Mouse (Mus musculus): ENCODE measurements at regions not wholly inside any gene's neighbourhood (a gene's known extent, or its start where the extent isn't known, plus 50 kb on each side); places are given as distances from the start of the nearest gene placed in this dataset.

DNA sequence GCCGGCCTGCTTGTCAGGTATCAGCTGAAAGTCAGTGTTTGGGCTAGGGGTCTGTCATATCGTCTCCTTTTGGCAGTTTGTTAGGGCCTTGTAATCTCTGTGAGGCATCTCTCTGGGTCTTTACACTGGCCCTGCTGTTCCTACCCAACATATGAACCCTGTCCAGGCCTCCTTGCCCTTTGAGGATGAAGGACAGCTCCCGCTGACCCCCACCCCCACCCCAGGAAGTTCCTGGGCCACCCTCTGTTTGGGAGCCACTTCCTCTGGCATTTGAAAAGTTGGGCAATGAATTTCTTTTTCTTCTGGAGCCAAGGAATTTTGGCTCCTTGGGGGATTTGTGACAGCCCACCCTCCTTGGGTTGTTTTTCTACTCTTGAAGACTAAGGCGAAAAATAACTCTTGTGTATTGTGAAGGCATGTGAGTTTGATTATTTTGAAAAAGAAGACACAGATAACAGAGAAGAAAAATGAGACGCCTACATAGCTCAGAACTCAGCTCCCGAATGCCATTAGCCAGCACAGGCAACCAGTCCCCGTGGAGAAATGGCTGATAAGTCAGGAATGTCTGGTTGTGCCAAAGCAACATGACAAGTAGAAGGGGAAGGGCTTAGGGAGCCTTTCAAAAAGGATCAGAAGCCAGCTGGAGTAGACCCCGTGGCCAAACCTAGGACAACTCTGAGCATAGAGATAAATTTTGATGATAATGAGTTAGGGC, 249.5 kb downstream of the Gm49356 start:
- TF ChIP-seq POLR2A (IDR thresholded peaks at IDR 0.05; ENCODE audit: borderline replicate concordance, extremely low read depth, low read depth, low read length) (no peak), CTCF (IDR thresholded peaks at IDR 0.05; ENCODE audit: insufficient read depth, low read length) (no peak)
- Histone ChIP-seq H3K4me3 (replicated peaks; ENCODE audit: extremely low read depth, low read depth, low read length) (no peak overlapping the region), H3K4me1 (ENCODE audit: control insufficient read depth, insufficient read depth, low read length) (peaks cover 6% of the 10 kb centered on the region)
- DNase-seq = no peak
- WGBS = 30% methylated on average over 8 of the region's 8 CpGs

DNA sequence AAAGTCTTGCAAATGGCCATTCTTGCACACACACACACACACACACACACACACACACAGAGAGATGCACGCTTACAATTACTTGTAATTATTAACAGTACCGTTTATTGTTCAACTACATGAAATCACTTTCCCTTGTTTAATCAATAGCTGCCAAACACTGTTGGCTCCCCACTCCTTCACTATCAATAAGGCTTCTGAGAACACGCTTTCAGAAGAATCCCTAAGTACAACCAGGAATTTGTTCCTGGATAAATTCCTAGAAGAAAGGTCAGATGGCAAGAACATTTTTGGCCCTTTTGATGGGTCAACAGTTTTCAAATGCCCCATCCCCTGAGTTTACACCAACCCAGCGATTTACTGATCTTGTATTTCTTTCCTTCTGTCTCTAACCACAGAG, 252.5 kb downstream of the Gm49356 start:
- Histone ChIP-seq H3K4me1 (ENCODE audit: control insufficient read depth, insufficient read depth, low read length) (peaks cover 6% of the 10 kb centered on the region), H3K4me3 (replicated peaks; ENCODE audit: extremely low read depth, low read depth, low read length) (no peak overlapping the region)
- no peak for TF ChIP-seq POLR2A (IDR thresholded peaks at IDR 0.05; ENCODE audit: borderline replicate concordance, extremely low read depth, low read depth, low read length)
- no peak for TF ChIP-seq CTCF (IDR thresholded peaks at IDR 0.05; ENCODE audit: insufficient read depth, low read length)
- WGBS = 73% methylated on average over 4 of the region's 4 CpGs
- no peak for DNase-seq

DNA sequence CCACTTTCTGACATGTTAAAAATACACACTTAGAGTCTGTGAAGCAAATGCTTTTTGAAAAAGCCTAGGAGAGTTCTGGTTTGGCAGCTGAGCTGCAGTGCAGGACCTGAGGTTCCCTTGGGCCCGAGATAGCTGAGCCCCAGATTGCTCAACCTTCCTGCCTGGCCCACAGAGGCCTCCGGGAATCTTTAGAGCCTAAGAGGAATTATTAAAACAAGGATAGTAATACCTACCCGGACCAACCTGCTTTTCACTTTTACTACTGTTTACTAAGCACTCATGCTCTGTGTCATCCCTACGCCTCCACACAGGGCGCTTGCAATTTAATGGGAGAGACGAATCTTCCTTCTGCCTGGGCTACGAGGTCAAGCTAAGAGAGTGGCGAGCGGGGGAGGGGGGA, 253.4 kb downstream of the Gm49356 start:
- Histone ChIP-seq H3K4me3 (replicated peaks; ENCODE audit: extremely low read depth, low read depth, low read length) (no peak overlapping the region), H3K4me1 (ENCODE audit: control insufficient read depth, insufficient read depth, low read length) (peaks cover 6% of the 10 kb centered on the region)
- no peak for DNase-seq
- WGBS = 59% methylated on average over 9 of the region's 9 CpGs
- no peak for TF ChIP-seq CTCF (IDR thresholded peaks at IDR 0.05; ENCODE audit: insufficient read depth, low read length)
- no peak for TF ChIP-seq POLR2A (IDR thresholded peaks at IDR 0.05; ENCODE audit: borderline replicate concordance, extremely low read depth, low read depth, low read length)

DNA sequence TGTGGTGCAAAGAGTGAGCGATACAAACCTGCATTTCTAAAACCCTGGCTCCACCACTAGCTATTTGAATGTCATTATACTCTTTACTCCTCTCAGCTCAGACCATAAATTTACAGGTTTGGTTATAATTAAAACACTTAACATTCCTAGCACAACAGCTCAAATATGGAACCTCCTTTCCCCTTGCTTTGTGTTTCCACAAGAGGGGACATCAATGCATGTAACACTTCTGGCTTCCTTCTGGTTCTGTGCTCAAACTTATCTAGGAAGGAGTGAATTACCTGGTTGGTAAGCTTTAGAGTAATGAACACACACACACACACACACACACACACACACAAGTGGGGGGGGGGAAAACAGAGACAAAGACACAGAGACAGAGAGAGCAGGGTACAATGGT, 254.8 kb downstream of the Gm49356 start:
- DNase-seq = no peak
- TF ChIP-seq CTCF (IDR thresholded peaks at IDR 0.05; ENCODE audit: insufficient read depth, low read length) (no peak), POLR2A (IDR thresholded peaks at IDR 0.05; ENCODE audit: borderline replicate concordance, extremely low read depth, low read depth, low read length) (no peak)
- 97% methylated on average over 1 of the region's 1 CpGs for WGBS
- no peaks in the 10 kb centered on the region; the same call in 1 of the 2 replicates for H3K4me1 ChIP-seq (ENCODE audit: control insufficient read depth, insufficient read depth, low read length)
- no peak overlapping the region for H3K4me3 ChIP-seq (replicated peaks; ENCODE audit: extremely low read depth, low read depth, low read length)

DNA sequence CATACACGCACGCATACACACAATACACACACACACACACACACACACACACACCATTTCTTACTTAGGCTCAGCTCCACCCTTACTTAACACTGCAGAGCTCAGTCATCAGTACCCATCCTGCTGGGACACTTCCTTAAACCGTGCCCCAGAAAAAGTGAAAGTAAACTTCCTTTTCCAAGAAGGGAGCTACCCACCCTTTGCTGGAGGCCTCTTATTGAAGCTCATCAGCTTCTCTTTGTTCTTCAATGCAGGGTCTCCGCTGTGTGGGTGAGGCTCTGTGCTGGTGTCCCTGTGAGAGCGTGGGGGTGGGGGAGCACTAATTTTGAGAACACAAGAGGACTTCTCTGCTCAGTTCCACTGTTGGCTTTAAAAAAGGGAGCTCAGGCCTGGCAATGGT, 256.6 kb downstream of the Gm49356 start:
- DNase-seq = no peak
- WGBS = 32% methylated on average over 5 of the region's 5 CpGs

DNA sequence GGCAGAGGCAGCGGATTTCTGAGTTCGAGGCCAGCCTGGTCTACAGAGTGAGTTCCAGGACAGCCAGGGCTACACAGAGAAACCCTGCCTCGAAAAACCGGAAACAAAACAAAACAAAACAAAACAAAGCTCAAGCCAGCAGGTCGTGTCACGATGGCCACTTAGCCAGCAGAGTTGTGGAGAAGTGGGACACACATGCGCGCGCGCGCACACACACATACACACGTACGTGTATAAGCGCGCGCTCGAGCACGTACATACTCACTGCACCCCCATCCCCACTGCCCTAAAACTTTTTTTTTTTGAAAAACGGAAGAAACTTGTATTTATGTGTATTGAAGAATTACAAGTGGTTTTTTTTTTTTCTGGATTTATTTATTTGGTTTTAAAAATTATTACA, 257.0 kb downstream of the Gm49356 start:
- WGBS = 78% methylated on average over 19 of the region's 19 CpGs
- TF ChIP-seq CTCF (IDR thresholded peaks at IDR 0.05; ENCODE audit: insufficient read depth, low read length) = no peak
- TF ChIP-seq POLR2A (IDR thresholded peaks at IDR 0.05; ENCODE audit: borderline replicate concordance, extremely low read depth, low read depth, low read length) = no peak
- H3K4me1 ChIP-seq (ENCODE audit: control insufficient read depth, insufficient read depth, low read length) = no peaks in the 10 kb centered on the region; the same call in 1 of the 2 replicates
- DNase-seq = no peak
- H3K4me3 ChIP-seq (replicated peaks; ENCODE audit: extremely low read depth, low read depth, low read length) = no peak overlapping the region

More for the DNA sequence above, 256.6 kb downstream of the Gm49356 start:
- Histone ChIP-seq H3K4me3 (replicated peaks; ENCODE audit: extremely low read depth, low read depth, low read length) (no peak overlapping the region), H3K4me1 (ENCODE audit: control insufficient read depth, insufficient read depth, low read length) (no peaks in the 10 kb centered on the region; the same call in 1 of the 2 replicates)
- TF ChIP-seq CTCF (IDR thresholded peaks at IDR 0.05; ENCODE audit: insufficient read depth, low read length) (no peak), POLR2A (IDR thresholded peaks at IDR 0.05; ENCODE audit: borderline replicate concordance, extremely low read depth, low read depth, low read length) (no peak)

DNA sequence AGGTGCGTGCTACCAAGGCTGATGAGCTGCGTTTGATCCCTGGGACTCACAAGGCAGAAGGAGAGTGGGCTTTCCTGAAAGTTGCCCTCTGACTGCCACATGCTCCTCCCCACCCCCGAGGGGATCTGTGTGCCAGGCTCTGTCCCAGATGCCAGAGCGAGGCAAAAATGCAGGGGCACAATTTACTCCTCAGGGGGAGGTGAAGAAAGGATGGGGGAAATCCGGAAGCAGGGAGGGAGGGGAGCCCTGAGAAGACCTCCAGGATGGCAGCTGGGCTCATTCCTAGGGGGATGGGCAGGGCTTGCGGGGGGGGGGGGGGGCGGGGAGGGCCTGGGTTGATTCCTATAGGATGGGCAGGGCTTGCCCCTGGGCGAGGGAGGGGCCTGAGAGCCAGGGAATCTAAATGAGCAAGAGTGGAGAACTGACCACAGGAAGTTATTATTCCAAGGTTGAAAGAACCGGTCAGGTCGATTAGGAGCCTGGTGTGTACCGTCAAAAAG, 257.5 kb downstream of the Gm49356 start:
- no peak for TF ChIP-seq CTCF (IDR thresholded peaks at IDR 0.05; ENCODE audit: insufficient read depth, low read length)
- TF ChIP-seq POLR2A (IDR thresholded peaks at IDR 0.05; ENCODE audit: borderline replicate concordance, extremely low read depth, low read depth, low read length) = no peak
- no peak for DNase-seq
- no peaks in the 10 kb centered on the region; the same call in 1 of the 2 replicates for H3K4me1 ChIP-seq (ENCODE audit: control insufficient read depth, insufficient read depth, low read length)
- 57% methylated on average over 9 of the region's 11 CpGs for WGBS
- no peak overlapping the region for H3K4me3 ChIP-seq (replicated peaks; ENCODE audit: extremely low read depth, low read depth, low read length)

DNA sequence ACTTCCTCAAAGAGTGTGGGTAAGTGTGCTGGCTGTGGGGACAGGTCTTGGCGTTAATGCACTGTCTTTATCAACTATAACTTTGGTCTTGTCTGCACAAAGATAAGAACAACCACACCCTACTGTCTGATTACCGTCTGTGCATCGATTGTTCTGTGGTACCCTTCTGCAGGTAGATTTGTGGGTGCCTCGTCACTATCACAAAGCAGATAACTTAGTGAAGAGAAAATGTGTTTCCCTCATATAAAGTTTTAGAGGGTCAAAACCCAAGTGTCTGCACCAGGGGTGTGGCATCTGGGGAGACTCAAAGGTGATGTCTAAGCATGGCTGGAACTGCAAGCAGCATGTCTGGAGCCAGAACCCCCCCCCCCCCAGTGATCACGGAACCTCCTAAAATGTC, 259.4 kb downstream of the Gm49356 start:
- no peak for TF ChIP-seq CTCF (IDR thresholded peaks at IDR 0.05; ENCODE audit: insufficient read depth, low read length)
- TF ChIP-seq POLR2A (IDR thresholded peaks at IDR 0.05; ENCODE audit: borderline replicate concordance, extremely low read depth, low read depth, low read length) = no peak
- DNase-seq = no peak
- Histone ChIP-seq H3K4me1 (ENCODE audit: control insufficient read depth, insufficient read depth, low read length) (no peaks in the 10 kb centered on the region; the same call in 1 of the 2 replicates), H3K4me3 (replicated peaks; ENCODE audit: extremely low read depth, low read depth, low read length) (no peak overlapping the region)
- WGBS = 82% methylated on average over 5 of the region's 5 CpGs

DNA sequence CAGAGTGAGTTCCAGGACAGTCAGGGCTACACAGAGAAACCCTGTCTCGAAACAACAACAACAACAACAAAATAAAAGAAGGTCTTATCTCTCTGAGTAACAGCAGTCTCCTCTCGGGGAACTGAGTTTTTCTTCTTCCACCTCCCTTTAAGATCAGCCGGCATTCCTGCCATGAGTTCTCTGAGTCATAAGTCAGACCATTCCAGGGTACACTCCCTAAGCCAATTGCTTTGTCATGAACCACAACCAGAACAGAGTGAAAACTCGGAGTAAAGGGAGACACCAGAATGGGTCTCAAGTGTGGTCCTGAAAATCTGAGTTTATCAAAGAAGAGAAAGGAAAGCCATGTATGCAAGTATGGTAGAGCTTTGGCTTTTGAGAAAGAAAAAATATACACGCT, 262.4 kb downstream of the Gm49356 start:
- Histone ChIP-seq H3K4me1 (ENCODE audit: control insufficient read depth, insufficient read depth, low read length) (no peaks in the 10 kb centered on the region; the same call in 1 of the 2 replicates), H3K4me3 (replicated peaks; ENCODE audit: extremely low read depth, low read depth, low read length) (no peak overlapping the region)
- WGBS = 86% methylated on average over 5 of the region's 5 CpGs
- TF ChIP-seq POLR2A (IDR thresholded peaks at IDR 0.05; ENCODE audit: borderline replicate concordance, extremely low read depth, low read depth, low read length) = no peak
- no peak for TF ChIP-seq CTCF (IDR thresholded peaks at IDR 0.05; ENCODE audit: insufficient read depth, low read length)
- DNase-seq = no peak

DNA sequence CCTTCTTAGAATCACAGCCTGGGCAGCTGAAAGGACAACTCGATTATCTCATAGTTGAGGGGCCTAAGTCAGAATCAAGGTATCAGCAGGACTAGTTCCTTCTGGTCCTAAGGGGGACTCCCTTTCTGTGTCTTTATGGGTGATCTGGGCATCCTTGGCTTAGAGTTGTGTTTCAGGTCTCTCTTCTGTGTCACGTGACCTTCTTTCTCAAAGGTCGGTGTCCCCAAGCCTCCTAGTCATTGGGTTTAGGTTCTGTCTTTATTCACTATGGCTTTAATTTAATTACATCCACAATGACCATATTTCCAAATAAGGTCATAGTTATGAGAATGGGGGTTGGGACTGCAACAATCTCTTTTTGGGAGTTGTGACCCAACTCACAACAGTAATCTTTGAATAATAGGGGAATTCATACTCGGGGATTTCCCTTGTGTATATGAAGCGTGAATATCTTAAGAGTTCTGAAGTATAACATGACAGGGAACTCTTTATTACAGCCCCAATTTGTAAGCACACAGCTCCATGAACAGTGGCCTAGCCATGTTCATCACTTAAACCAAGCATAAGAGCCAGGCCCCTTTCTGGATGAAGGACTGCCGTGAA, 263.8 kb downstream of the Gm49356 start:
- WGBS = 94% methylated on average over 6 of the region's 6 CpGs
- H3K4me3 ChIP-seq (replicated peaks; ENCODE audit: extremely low read depth, low read depth, low read length) = no peak overlapping the region
- DNase-seq = no peak
- TF ChIP-seq CTCF (IDR thresholded peaks at IDR 0.05; ENCODE audit: insufficient read depth, low read length) (no peak), POLR2A (IDR thresholded peaks at IDR 0.05; ENCODE audit: borderline replicate concordance, extremely low read depth, low read depth, low read length) (no peak)
- no peaks in the 10 kb centered on the region; the same call in 1 of the 2 replicates for H3K4me1 ChIP-seq (ENCODE audit: control insufficient read depth, insufficient read depth, low read length)

Data from lung, adult 2 months (tissue).